ENCODE assay signal across 7 mouse cellular contexts in genomic region chr15:81360345-81361021, GRCm38 (mm10). TPM values are rescaled to one million over a fixed set of nuclear protein-coding genes. Genes with fewer than 3 reads are reported as not detected.
DNase-seq lines count a peak whose midpoint lies in the region; ATAC-seq and TF ChIP-seq lines count a peak whose summit lies in the region.

Gene Slc25a17 (minus strand): TSS chr15:81360812.

- peaks cover 4% of the 10 kb centered on the region; the same call in 1 of the 2 replicates for H3K27me3 ChIP-seq in intestine, postnatal 0 days (replicated peaks; ENCODE audit: control insufficient read depth, insufficient read depth, low read length)
- H3K27me3 ChIP-seq in midbrain, embryonic 12.5 days: no peaks in the 10 kb centered on the region
- H3K27me3 ChIP-seq in small intestine, adult 2 months (ENCODE audit: control insufficient read depth, insufficient read depth, low read length): peaks cover 3% of the 10 kb centered on the region; the same call in 1 of the 2 replicates

- peak within 1 kb of the TSS; percentile 84 for H3K4me2 ChIP-seq in intestine, postnatal 0 days (replicated peaks; ENCODE audit: low read depth)
- H3K4me2 ChIP-seq in midbrain, embryonic 12.5 days (replicated peaks): peak within 1 kb of the TSS; percentile 85

- peaks cover 13% of the 10 kb centered on the region for H3K36me3 ChIP-seq in intestine, postnatal 0 days (ENCODE audit: control insufficient read depth, insufficient read depth)
- H3K36me3 ChIP-seq in midbrain, embryonic 12.5 days: peaks cover 24% of the 10 kb centered on the region
- peaks cover 5% of the 10 kb centered on the region for H3K36me3 ChIP-seq in small intestine, adult 2 months (ENCODE audit: control insufficient read depth, insufficient read depth, low read length)

- peak within 1 kb of the TSS; percentile 43 for H3K27ac ChIP-seq in intestine, postnatal 0 days (ENCODE audit: low read depth, low read length)
- H3K27ac ChIP-seq in midbrain, embryonic 12.5 days (replicated peaks): peak within 1 kb of the TSS; percentile 75
- H3K27ac ChIP-seq in small intestine, adult 2 months (ENCODE audit: insufficient read depth, low read depth, low read length): peak within 1 kb of the TSS; percentile 38; the same call in 1 of the 2 replicates

- TF ChIP-seq POLR2A in small intestine, adult 2 months (IDR thresholded peaks at IDR 0.05; ENCODE audit: low read depth, low read length): peak; percentile 62

- WGBS in intestine, postnatal 0 days: 1% methylated on average over 30 of the region's 30 CpGs
- 1% methylated on average over 30 of the region's 30 CpGs for WGBS in midbrain, embryonic 12.5 days
- 1% methylated on average over 30 of the region's 30 CpGs for WGBS in small intestine, adult 2 months

- ATAC-seq in intestine, postnatal 0 days: peak; percentile 94
- ATAC-seq in midbrain, embryonic 12.5 days (ENCODE audit: low FRiP score, low read depth): peak; percentile 100

- H3K9me3 ChIP-seq in intestine, postnatal 0 days (ENCODE audit: control insufficient read depth): no peaks in the 10 kb centered on the region
- no peaks in the 10 kb centered on the region for H3K9me3 ChIP-seq in midbrain, embryonic 12.5 days

- intact Hi-C loops in left cerebral cortex, postnatal 4 days (cut with DNase I): no loop called here

- H3K9ac ChIP-seq in intestine, postnatal 0 days (ENCODE audit: low read depth, low read length): peak within 1 kb of the TSS; percentile 69
- H3K9ac ChIP-seq in midbrain, embryonic 12.5 days (replicated peaks): peak within 1 kb of the TSS; percentile 80

- DNase-seq in adrenal gland, adult 8-10 months: peak; percentile 97
- peak; percentile 96 for DNase-seq in embryo, embryonic 9.5 days (ENCODE audit: extremely low spot score)
- DNase-seq in gonadal fat pad, adult 2 months (ENCODE audit: low read depth): no peak
- peak; percentile 96 for DNase-seq in left cerebral cortex, postnatal 4 days

- H3K4me1 ChIP-seq in intestine, postnatal 0 days (replicated peaks; ENCODE audit: control insufficient read depth, insufficient read depth, low read length): no peaks in the 10 kb centered on the region; the same call in 1 of the 2 replicates
- H3K4me1 ChIP-seq in midbrain, embryonic 12.5 days: peaks cover 21% of the 10 kb centered on the region
- H3K4me1 ChIP-seq in small intestine, adult 2 months (ENCODE audit: control insufficient read depth, insufficient read depth, insufficient read length, low read length): peaks cover 6% of the 10 kb centered on the region; the same call in 1 of the 2 replicates

- TF ChIP-seq CTCF in intestine, postnatal 0 days (IDR thresholded peaks at IDR 0.05; ENCODE audit: low read depth): no peak
- TF ChIP-seq CTCF in small intestine, adult 2 months (IDR thresholded peaks at IDR 0.05; ENCODE audit: extremely low read depth, insufficient read length, insufficient replicate concordance, low read depth, low read length): no peak

- H3K4me3 ChIP-seq in intestine, postnatal 0 days (ENCODE audit: low read depth, low read length): peak within 1 kb of the TSS; percentile 55
- peak within 1 kb of the TSS; percentile 68 for H3K4me3 ChIP-seq in midbrain, embryonic 12.5 days
- H3K4me3 ChIP-seq in small intestine, adult 2 months (ENCODE audit: low read depth, low read length): peak within 1 kb of the TSS; percentile 70

RNA-seq across cellular contexts. Expression of gene Slc25a17, which starts in this region (rescaled TPM):
- 100 to 1,000 TPM in 2 of 4 experiments, 10 to 100 TPM in 2; 70.7 to 112 (median 90.9) TPM for total RNA-seq in adrenal gland, adult 8-10 months (2022)
- polyA plus RNA-seq in gonadal fat pad, adult 2 months (2012; rRNA removed): 44.5 and 47.5 TPM in 2 replicates
- 30.6 and 33.2 TPM in 2 replicates for polyA plus RNA-seq in intestine, postnatal 0 days (2015; fragmentation: Nextera tagmentation; extraction: Ambion mirVana)
- 10 to 100 TPM; 71.9 to 72.3 TPM for total RNA-seq in left cerebral cortex, postnatal 4 days (2021)
- polyA plus RNA-seq in midbrain, embryonic 12.5 days (2016; fragmentation: Nextera tagmentation; extraction: Ambion mirVana): 108 and 114 TPM in 2 replicates
- polyA plus RNA-seq in small intestine, adult 2 months (2012; rRNA removed): 5.8 and 8.8 TPM in 2 replicates
